Mouse (Mus musculus) forebrain, embryonic 14.5 days (tissue): Measurements from ENCODE around the gene Upf2. TPM values are rescaled to one million over a fixed set of nuclear protein-coding genes. Genes with fewer than 3 reads are reported as not detected.

Experiments
- ATAC-seq: fragments of 200-750 bp; cut with Nextera tagmentation; 2 replicates; pipeline ENCODE4 v1.8.0; 2017; ENCODE audit warnings: mild to moderate bottlenecking, moderate library complexity
- DNase-seq: peaks from one replicate; pipeline ENCODE4 v3.0.0-alpha.2; 2015; ENCODE audit warnings: low spot score
- H3K27ac ChIP-seq: fragments of 300-500 bp; sonication (generic); 2 replicates; pipeline ENCODE4 v1.5.1; 2014; ENCODE audit warnings: low read depth, mild to moderate bottlenecking, control low read depth, low read length, moderate library complexity
- H3K27me3 ChIP-seq: fragments of 300-500 bp; sonication (generic); replicated peaks from 2 replicates; pipeline ENCODE4 v1.6.1; 2014; ENCODE audit warnings: low read length, control low read depth, mixed read lengths; ENCODE audit not compliant: control insufficient read depth, insufficient read depth
- H3K36me3 ChIP-seq: fragments of 300-500 bp; sonication (generic); 2 replicates; pipeline ENCODE4 v1.6.1; 2014; ENCODE audit warnings: low read length, control low read depth; ENCODE audit not compliant: control insufficient read depth, insufficient read depth
- H3K4me1 ChIP-seq: fragments of 300-500 bp; sonication (generic); 2 replicates; pipeline ENCODE4 v1.6.1; 2014; ENCODE audit warnings: antibody characterized with exemption, low read length, control low read depth; ENCODE audit not compliant: control insufficient read depth, insufficient read depth
- H3K4me2 ChIP-seq: fragments of 300-500 bp; sonication (generic); 2 replicates; pipeline ENCODE4 v1.6.1; 2014; ENCODE audit warnings: mild to moderate bottlenecking, control low read depth, low read length
- H3K4me3 ChIP-seq: fragments of 300-500 bp; sonication (generic); 2 replicates; pipeline ENCODE4 v1.5.1; 2014; ENCODE audit warnings: low read depth, low read length, control low read depth
- H3K9ac ChIP-seq: fragments of 300-500 bp; sonication (generic); 2 replicates; pipeline ENCODE4 v1.6.1; 2014; ENCODE audit warnings: mild to moderate bottlenecking, low read length, control low read depth, moderate library complexity
- H3K9me3 ChIP-seq: fragments of 300-500 bp; sonication (generic); replicated peaks from 2 replicates; pipeline ENCODE4 v1.6.1; 2016; ENCODE audit warnings: low read length, control low read depth, mixed read lengths; ENCODE audit not compliant: control insufficient read depth
- WGBS: fragments of 180-500 bp; shearing (Covaris S2); extraction: QIAGEN DNeasy Blood & Tissue Kit; methylation state at CpG from one replicate; pipeline ENCODE4 v1.1.7; 2014; 5-methylcytosine and 5-hydroxymethylcytosine counted together
- polyA plus RNA-seq: library from polyadenylated mRNA; unstranded; fragments of >200 nt; fragmentation: Nextera tagmentation; extraction: Ambion mirVana; gene quantifications from 2 replicates; pipeline ENCODE4 v1.2.1, GENCODE M21; 2014

The Upf2 gene
- polyA plus RNA-seq, 1 experiment from 2014 or later = 7.6 TPM

DNA sequence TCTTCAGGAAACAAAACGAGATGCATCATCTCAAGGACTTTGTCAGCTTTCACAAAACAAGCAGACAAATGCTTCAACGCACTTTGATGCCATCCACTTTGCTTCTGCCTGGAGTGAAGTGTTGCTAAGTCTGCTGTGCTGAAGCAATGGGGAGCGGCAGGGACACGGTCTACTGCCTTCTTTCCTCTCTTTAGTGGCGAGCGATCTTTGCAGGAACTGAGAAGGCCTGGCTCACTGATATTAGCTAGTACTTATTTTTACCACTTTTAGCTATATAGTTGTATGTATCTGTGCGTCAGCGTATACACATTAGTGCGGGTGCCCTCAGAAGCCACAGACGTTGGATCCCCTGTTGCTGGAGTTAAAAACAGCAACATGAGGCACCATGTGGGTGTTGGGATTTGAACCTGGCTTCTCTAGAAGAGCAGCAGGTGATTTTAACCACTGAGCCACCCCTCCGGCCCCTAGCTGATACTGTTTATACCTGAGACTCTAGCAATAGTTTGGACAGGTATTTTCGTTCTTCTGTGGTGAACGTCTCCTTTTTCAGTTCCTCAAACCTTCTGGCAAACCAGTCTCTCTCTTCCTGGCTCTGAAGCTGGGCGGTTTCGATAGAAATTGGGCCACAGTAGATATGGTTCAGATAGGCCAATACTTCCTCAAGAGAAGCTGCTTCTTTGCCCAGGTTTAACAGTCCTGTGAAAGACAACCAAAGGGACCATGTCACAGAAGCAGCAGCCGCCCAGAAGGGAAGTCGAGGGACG lies 20.8 kb upstream of the Upf2 start:
- H3K27ac ChIP-seq = no peak overlapping the region
- H3K36me3 ChIP-seq = peaks cover 13% of the 10 kb centered on the region; the same call in 1 of the 2 replicates
- no peak overlapping the region for H3K4me3 ChIP-seq
- H3K4me1 ChIP-seq = no peaks in the 10 kb centered on the region
- ATAC-seq = no peak
- H3K9me3 ChIP-seq = no peaks in the 10 kb centered on the region
- H3K27me3 ChIP-seq = no peaks in the 10 kb centered on the region
- no peak overlapping the region for H3K9ac ChIP-seq
- WGBS = 94% methylated on average over 18 of the region's 18 CpGs
- no peak for DNase-seq
- no peak overlapping the region for H3K4me2 ChIP-seq

DNA sequence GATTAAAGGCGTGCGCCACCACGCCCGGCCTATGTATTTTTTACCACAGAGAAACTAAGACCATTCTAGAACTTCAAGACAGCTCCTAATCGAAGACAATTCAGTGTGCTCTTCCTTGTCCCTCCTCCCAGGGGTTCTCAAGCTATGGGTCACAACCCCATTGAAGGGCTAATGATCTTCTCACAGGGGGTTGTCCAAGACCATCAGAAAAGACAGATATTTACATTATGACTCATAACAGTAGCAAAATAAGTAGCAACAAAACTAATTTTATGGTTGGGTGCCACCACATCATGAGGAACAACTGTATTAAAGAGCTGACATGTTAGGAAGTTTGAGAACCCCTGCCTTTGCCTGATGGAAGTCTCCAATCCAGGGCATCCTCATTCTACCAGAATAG lies 19.3 kb upstream of the Upf2 start:
- Histone ChIP-seq H3K4me3 (no peak overlapping the region), H3K4me1 (no peaks in the 10 kb centered on the region), H3K4me2 (no peak overlapping the region), H3K9ac (no peak overlapping the region), H3K9me3 (no peaks in the 10 kb centered on the region), H3K27me3 (no peaks in the 10 kb centered on the region), H3K36me3 (peaks cover 10% of the 10 kb centered on the region; the same call in 1 of the 2 replicates), H3K27ac (no peak overlapping the region)
- ATAC-seq (no peak), DNase-seq (no peak)
- 97% methylated on average over 5 of the region's 5 CpGs for WGBS

DNA sequence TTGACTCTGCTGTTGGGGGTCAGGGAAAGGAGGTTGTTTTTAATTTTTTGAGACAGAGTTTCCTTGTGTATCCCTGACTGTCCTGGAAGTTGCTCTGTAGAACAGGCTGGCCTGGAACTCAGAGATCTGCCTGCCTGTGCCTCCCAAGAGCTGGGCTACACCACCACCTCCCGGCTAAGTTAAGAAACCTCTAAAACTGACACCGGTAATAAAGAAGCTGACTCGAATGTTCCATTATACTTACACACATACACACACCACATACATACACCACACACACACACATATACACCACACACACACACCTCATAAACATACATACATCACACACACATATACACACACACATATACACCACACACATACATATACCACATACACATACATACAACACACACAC lies 16.3 kb upstream of the Upf2 start:
- 98% methylated on average over 3 of the region's 3 CpGs for WGBS
- Histone ChIP-seq H3K4me3 (no peak overlapping the region), H3K4me1 (no peaks in the 10 kb centered on the region), H3K4me2 (no peak overlapping the region), H3K27me3 (no peaks in the 10 kb centered on the region), H3K9ac (no peak overlapping the region), H3K9me3 (no peaks in the 10 kb centered on the region), H3K36me3 (peaks cover 8% of the 10 kb centered on the region; the same call in 1 of the 2 replicates), H3K27ac (no peak overlapping the region)
- ATAC-seq (no peak), DNase-seq (no peak)

DNA sequence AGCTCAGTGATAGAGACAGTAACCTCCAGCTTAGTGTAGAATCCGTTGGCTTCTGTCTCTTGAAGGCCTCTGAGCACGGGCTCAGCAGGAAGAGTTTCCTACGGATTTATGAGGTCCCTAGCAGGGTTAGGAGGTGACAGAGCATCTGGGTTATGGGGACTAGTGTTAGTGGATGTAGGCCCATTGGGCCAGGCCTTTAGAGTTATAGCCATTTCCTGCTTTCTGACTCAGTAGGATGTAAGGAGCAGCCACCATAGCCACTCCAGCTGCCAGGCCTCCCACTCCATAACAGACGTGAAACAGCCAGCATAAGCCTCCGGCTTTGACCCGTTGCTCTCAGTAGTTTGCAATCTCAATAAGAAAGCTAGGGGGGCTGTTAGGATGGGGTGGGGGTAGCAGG lies 15.2 kb upstream of the Upf2 start:
- DNase-seq (no peak), ATAC-seq (no peak)
- H3K9ac ChIP-seq = no peak overlapping the region
- H3K4me2 ChIP-seq = no peak overlapping the region
- no peaks in the 10 kb centered on the region for H3K36me3 ChIP-seq
- WGBS = 82% methylated on average over 6 of the region's 6 CpGs
- H3K4me3 ChIP-seq = no peak overlapping the region
- H3K4me1 ChIP-seq = no peaks in the 10 kb centered on the region
- H3K27ac ChIP-seq = no peak overlapping the region
- H3K9me3 ChIP-seq = no peaks in the 10 kb centered on the region
- no peaks in the 10 kb centered on the region for H3K27me3 ChIP-seq

DNA sequence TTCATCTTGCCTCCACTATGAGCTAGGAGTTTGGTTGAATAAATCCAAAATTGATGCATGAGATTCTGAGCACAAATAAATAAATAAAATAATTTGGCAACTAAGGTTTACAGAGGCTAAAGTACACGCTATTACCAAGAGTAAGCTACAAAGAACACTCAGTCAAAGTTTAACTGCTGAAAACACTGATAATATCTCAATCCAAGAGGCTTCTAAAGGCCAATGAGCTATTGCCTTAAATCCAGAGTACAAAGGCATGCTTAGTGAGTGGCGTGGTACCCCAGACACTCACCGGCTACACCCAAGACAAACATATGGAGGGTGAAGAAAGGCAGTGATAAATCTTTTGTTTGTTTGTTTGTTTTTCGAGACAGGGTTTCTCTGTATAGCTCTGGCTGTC lies 14.7 kb upstream of the Upf2 start:
- Histone ChIP-seq H3K4me1 (no peaks in the 10 kb centered on the region), H3K9me3 (no peaks in the 10 kb centered on the region), H3K36me3 (no peaks in the 10 kb centered on the region), H3K9ac (no peak overlapping the region), H3K27me3 (no peaks in the 10 kb centered on the region), H3K27ac (no peak overlapping the region), H3K4me2 (no peak overlapping the region), H3K4me3 (no peak overlapping the region)
- WGBS = 96% methylated on average over 4 of the region's 4 CpGs
- DNase-seq (no peak), ATAC-seq (no peak)

DNA sequence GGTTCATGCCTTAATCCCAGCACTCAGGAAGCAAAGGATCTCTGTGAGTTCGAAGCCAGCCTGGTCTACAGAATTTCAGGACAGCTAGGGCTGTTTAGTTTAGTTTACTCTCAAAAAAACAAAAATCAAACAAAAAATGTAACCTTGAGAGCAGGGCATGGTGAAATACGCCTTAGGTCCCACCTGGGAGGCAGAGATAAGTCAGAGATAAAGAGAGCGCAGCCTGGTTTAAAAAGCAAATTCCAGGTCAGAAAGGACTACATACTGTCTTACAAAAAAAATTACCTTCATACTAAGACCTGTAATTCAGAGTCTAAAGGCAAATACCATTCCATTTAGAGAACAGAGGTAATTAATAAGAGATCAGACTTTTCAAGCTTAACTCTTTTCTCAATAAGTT lies 11.9 kb upstream of the Upf2 start:
- Histone ChIP-seq H3K9ac (no peak overlapping the region), H3K36me3 (no peaks in the 10 kb centered on the region), H3K27ac (no peak overlapping the region), H3K4me3 (no peak overlapping the region), H3K9me3 (no peaks in the 10 kb centered on the region), H3K27me3 (no peaks in the 10 kb centered on the region), H3K4me1 (no peaks in the 10 kb centered on the region), H3K4me2 (no peak overlapping the region)
- 93% methylated on average over 3 of the region's 3 CpGs for WGBS
- no peak for DNase-seq
- no peak for ATAC-seq

DNA sequence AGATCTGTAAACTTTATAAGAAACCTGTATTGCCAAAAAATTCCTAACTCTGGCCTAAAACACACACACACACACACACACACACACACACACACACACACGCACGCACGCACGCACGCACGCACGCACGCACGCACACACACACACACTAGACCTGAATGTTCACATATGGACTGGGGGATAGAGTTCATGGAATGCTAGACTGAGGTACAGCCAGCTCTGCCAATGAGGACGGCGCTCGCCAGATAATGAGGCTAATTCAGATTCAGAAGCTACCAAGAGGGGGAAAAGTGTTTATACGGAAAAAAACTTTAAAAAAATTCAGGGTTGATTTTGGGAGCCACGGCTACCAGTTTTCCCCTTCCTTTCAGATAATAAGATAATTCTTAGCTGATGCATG lies 11.4 kb upstream of the Upf2 start:
- Histone ChIP-seq H3K27ac (no peak overlapping the region), H3K9me3 (no peaks in the 10 kb centered on the region), H3K27me3 (no peaks in the 10 kb centered on the region), H3K4me3 (no peak overlapping the region), H3K9ac (no peak overlapping the region), H3K4me2 (no peak overlapping the region), H3K4me1 (no peaks in the 10 kb centered on the region), H3K36me3 (no peaks in the 10 kb centered on the region)
- DNase-seq = no peak
- no peak for ATAC-seq
- 90% methylated on average over 14 of the region's 14 CpGs for WGBS

DNA sequence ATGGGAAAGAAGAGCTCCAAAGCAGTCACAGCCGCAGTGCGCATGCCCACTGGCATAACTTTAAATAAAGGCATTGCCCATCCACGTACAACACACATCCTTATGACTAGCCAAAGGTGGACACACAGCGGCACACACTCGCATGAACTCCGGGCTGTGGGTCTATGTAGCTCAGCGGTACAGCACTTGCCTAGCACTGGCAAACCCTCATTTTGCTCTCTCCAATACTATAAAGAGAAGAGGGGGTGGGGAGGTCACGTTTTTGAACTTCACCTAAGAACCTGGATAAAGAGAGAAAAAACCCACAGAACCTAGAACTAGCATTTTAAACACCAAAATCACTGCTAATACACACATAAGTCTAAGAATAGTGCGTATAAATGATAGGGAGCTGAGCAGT lies 10.3 kb upstream of the Upf2 start:
- 95% methylated on average over 9 of the region's 9 CpGs for WGBS
- no peaks in the 10 kb centered on the region for H3K36me3 ChIP-seq
- H3K27me3 ChIP-seq = no peaks in the 10 kb centered on the region
- H3K4me3 ChIP-seq = no peak overlapping the region
- H3K9me3 ChIP-seq = no peaks in the 10 kb centered on the region
- DNase-seq = no peak
- H3K4me2 ChIP-seq = no peak overlapping the region
- no peaks in the 10 kb centered on the region for H3K4me1 ChIP-seq
- ATAC-seq = no peak
- no peak overlapping the region for H3K27ac ChIP-seq
- H3K9ac ChIP-seq = no peak overlapping the region

DNA sequence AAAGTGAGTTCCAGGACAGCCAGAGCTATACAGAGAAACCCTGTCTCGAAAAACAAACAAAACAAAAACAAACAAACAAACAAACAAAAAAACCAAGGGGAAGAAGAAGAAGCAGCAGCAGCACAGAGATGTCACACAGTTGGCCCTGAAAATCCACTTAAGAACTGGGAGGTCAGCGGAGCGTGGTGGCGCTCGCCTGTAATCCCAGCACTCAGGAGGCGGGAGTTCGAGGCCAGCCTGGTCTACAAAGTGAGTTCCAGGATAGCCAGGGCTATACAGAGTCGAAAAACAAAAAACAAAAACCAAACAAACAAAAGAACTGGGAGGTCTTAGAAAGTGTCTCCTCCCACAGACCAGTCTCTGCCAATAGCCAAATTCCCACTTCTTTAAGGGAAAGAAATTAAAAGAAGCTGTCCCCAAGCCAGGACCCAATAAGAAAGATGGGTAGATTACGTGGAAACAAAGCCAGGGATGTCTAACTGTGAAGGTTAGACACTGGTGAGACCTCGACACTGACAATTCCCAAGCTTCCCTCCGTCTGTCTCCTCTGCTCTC lies 9.3 kb upstream of the Upf2 start:
- ATAC-seq = no peak
- Histone ChIP-seq H3K27me3 (no peaks in the 10 kb centered on the region), H3K4me1 (no peaks in the 10 kb centered on the region), H3K4me2 (peak overlapping the region; percentile 57), H3K27ac (no peak overlapping the region), H3K36me3 (no peaks in the 10 kb centered on the region), H3K4me3 (peak overlapping the region; percentile 37), H3K9me3 (no peaks in the 10 kb centered on the region), H3K9ac (peak overlapping the region; percentile 65)
- no peak for DNase-seq
- WGBS = 59% methylated on average over 11 of the region's 11 CpGs
